Mouse (Mus musculus) lung, adult 2 months (tissue): Measurements from ENCODE around the gene Iqschfp. TPM values are rescaled to one million over a fixed set of nuclear protein-coding genes. Genes with fewer than 3 reads are reported as not detected.

Experiments used
- DNase-seq: peaks from one replicate; pipeline ENCODE4 v3.0.0; 2022
- H3K4me1 ChIP-seq: fragments of 200-500 bp; 2 replicates; pipeline ENCODE4 v1.6.1; 2011; ENCODE audit warnings: low read length; ENCODE audit not compliant: control insufficient read depth, insufficient read depth
- H3K4me3 ChIP-seq: fragments of 200-500 bp; replicated peaks from 2 replicates; pipeline ENCODE3; 2011; ENCODE audit warnings: low read depth, mild to moderate bottlenecking, control low read depth, low read length; ENCODE audit errors: extremely low read depth
- CTCF ChIP-seq: fragments of 200-500 bp; IDR thresholded peaks from 2 replicates; pipeline ENCODE4 v1.5.1; 2011; ENCODE audit warnings: mild to moderate bottlenecking, low read length, control low read depth; ENCODE audit not compliant: insufficient read depth
- POLR2A ChIP-seq: fragments of 200-500 bp; IDR thresholded peaks from 2 replicates; pipeline ENCODE4 v1.6.1; 2011; ENCODE audit warnings: low read depth, mild to moderate bottlenecking, control low read depth, low read length, borderline replicate concordance; ENCODE audit errors: extremely low read depth
- whole genome bisulfite sequencing: fragments of 180-500 bp; shearing (Covaris S2); methylation state at CpG from one replicate; pipeline ENCODE4 v1.1.7; 2018; 5-methylcytosine and 5-hydroxymethylcytosine counted together
- polyA plus RNA-seq: library from polyadenylated mRNA; depleted of rRNA; stranded (reverse); fragments of >200 nt; gene quantifications from 2 replicates; pipeline ENCODE4 v1.2.3, GENCODE M21; 2012

The Iqschfp gene
- polyA plus RNA-seq, 1 experiment = not detected

DNA sequence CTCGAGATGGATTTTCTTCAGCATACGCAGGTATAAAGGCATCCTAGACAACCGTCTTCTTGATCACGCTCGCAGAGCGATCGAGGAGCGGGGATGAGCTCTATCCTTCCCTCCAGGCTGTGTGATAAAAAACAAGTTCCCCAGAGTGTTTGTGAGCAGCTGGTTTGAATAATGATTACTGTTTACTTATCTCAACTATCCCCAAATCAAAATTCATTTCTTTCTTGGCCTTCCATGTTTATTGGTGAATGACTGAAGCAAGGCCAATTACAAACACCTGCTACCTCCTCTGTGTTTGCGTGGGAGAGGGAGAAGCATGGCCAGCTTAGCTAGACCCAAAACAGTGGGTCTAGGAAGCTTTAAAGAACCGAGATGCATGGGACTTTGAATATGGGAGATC is 712.9 kb downstream of the Iqschfp start:
- WGBS = 90% methylated on average over 10 of the region's 10 CpGs
- Histone ChIP-seq H3K4me3 (no peak overlapping the region), H3K4me1 (peaks cover 2% of the 10 kb centered on the region)
- no peak for DNase-seq
- TF ChIP-seq POLR2A = no peak
- TF ChIP-seq CTCF = no peak

DNA sequence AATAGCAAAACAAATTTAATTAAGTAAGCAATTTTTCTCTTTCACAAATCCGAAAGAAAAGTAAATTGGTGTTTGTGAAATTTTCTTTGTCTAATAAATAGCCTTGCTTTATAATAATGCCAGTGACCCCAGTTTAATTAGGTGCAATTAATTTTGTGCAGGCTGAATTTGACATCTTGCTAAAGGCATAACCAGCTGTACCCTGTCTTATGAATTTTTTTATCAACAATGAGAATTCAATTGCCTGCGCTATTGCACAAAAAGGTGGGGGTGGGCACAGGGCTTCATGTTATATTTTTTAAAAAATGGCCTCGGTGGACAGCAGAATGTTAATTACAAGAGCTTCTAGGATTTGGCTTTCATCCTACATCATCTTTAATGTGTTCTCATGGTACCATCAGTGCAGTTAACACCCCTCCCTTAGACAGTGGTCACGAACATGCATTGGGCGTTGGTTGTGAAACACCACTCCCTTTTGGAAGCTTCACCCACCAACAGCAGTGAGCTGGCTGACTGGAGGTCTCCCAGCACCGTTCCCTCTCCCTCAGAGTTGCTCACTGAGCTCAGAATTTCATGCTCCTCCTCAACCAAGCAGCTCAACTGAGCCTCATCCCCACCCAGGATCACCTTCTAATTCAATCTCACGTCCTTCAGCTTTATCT is 714.0 kb downstream of the Iqschfp start:
- TF ChIP-seq POLR2A (no peak), CTCF (no peak)
- Histone ChIP-seq H3K4me1 (peaks cover 2% of the 10 kb centered on the region), H3K4me3 (no peak overlapping the region)
- no peak for DNase-seq
- WGBS = 80% methylated on average over 7 of the region's 7 CpGs

DNA sequence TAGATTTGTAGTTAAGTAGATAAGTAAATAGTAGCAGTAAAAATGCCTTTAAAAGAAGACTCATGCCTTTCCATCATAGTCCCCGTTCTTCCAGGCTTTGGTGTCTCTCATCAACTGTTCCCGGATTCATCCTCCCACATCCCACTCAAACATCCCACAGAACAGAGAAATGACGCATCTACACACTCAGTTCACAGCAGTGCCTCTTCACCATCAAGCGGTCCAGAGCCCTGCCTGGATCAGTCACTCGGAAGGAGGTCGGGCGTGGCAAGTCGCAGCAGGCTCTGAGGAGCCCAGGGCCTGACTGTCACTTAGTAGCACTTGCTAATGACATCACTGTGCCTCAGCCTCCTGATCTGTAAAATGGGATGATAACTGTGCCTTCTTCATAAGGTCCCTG is 714.7 kb downstream of the Iqschfp start:
- Histone ChIP-seq H3K4me1 (peaks cover 2% of the 10 kb centered on the region), H3K4me3 (no peak overlapping the region)
- 92% methylated on average over 8 of the region's 8 CpGs for whole genome bisulfite sequencing
- no peak for TF ChIP-seq POLR2A
- no peak for TF ChIP-seq CTCF
- no peak for DNase-seq

DNA sequence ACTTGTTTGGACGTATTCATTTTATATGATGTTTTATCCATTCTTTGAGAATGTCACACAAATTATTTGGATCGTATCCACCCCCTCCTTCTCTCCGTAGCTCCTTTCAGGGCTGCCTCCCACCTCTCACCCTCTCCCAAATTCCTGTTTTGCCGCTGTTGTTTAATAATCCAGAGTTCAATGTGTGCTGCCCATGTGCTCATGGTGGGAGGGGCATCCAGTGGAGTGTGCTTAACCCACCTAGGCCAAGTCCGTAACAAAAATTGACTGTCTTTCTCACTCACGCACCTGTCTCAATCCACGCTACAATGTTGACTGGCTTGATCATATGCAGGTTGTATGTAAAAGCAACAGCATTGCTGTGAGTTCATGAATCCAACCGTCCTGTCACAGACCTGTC is 715.3 kb downstream of the Iqschfp start:
- DNase-seq = no peak
- H3K4me3 ChIP-seq = no peak overlapping the region
- WGBS = 94% methylated on average over 8 of the region's 8 CpGs
- TF ChIP-seq POLR2A (no peak), CTCF (no peak)
- H3K4me1 ChIP-seq = peaks cover 2% of the 10 kb centered on the region

DNA sequence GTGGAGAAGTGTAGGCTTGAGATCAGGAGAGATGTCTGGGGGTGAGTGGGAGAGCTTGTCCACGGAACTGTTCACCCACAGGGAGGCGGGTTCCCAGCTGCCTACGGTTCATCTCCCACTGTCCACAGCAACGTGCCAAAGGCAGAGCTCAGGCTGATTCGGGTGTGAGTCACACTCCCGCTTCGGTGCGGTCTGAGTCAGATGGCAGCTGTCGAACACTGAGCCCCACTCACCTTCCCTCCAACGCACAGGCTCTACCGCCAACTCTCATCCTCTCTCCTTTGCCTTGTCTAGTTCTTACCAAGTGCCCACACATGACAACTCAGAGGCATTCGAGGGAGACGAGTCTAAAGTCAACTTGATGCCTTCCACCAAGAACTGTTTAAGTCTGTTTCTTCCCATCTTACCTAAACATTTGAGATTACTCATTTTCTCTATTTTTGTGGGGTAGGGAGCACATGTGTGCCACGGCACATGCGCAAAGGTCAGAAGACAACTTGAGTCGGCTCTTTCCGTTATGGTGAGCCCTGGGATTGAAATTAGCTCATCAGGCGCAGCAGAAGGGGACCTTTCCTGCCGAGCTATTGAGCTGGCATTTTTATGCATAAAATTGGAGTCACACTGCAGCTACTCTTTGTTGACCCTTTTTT is 716.9 kb downstream of the Iqschfp start:
- WGBS = 74% methylated on average over 19 of the region's 19 CpGs
- peaks cover 2% of the 10 kb centered on the region for H3K4me1 ChIP-seq
- DNase-seq = no peak
- TF ChIP-seq POLR2A (no peak), CTCF (no peak)
- H3K4me3 ChIP-seq = no peak overlapping the region

DNA sequence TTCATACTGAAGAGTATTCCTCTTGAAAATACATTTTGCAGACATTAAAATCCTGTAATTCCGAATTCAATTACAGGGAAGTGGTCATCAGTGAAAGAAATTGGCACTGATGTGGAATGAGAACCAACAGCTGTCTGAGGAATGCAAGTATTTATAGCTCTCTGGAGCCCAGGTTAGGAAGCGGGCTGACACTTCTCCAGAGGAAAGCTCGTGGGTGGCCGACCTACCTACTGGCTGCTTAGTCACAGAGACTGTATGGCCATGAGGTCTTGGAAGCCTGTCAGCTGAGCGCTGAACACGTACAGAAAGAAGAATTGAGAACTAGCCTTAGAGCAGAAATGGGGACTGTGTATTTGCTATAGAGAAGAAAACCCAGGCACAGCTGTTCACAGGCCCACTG is 718.0 kb downstream of the Iqschfp start:
- DNase-seq = no peak
- 46% methylated on average over 6 of the region's 6 CpGs for WGBS
- TF ChIP-seq CTCF (no peak), POLR2A (no peak)

DNA sequence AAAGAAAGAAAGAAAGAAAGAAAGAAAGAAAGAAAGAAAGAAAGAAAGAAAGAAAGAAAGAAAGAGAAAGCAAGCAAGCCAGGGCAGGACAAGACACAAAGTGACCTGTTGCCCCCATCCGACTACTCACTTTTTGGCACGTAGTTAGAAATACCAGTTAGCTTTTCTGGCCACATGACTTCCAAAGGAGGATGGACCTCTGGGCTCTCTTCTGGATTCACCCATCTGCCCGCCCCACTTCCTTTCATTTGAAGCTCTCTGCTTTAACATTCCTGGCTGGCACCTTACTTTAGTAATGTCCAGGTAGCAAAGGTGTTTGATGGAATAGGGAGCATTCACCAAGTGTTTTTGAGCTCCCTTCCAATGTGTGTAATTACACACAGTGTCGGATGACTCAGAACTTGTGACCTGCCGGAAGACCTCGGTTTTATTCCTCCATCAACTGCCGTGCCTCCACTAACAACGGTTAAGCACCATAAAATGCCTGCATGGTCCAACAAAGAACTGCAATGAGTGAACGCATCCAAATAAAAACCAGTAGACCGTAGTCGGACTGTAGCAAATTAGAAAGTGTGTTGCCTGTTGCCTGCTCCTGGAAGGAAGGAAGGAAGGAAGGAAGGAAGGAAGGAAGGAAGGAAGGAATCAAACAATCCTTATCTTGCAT is 718.7 kb downstream of the Iqschfp start:
- DNase-seq = no peak
- Histone ChIP-seq H3K4me3 (no peak overlapping the region), H3K4me1 (peaks cover 2% of the 10 kb centered on the region)
- 85% methylated on average over 11 of the region's 11 CpGs for WGBS
- no peak for TF ChIP-seq POLR2A
- no peak for TF ChIP-seq CTCF

More for the DNA sequence above, 718.0 kb downstream of the Iqschfp start:
- peaks cover 2% of the 10 kb centered on the region for H3K4me1 ChIP-seq
- no peak overlapping the region for H3K4me3 ChIP-seq

DNA sequence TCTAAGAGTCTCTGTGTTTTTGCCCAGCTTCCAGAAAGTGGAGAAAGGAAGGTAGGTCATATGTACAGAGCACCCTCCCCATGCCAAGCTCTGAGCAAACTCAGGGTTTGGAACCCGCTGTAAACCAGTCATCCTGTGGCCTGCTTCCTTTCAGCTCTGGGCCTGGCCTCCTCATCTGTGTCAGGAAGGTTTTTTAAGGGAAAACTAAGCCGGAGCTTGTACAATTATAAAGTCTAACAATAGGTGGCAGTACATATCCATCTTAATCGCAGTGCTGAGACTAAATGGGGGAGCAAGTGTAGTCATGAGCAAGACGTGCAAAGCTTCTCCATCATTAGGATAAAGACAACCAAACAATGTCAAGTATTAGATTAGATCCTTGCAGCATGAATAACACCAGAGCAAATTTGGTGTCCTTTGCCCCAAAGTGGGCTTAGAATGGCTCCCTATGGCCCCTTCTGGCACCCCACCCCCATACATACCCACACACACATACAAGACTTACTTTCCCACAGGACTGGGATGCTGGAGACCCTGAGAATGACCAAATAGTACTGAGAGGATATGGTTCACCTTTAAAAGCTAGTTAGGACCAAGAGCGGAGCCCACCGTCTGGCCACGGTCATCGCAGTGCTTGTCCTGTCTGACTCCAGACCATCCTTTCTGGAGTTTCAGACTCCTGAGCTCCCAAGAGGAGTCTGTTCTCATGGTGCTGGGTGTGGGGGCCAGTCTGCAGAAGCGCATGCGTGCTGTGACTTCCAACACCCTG is 723.2 kb downstream of the Iqschfp start:
- 58% methylated on average over 10 of the region's 10 CpGs for WGBS
- no peak for DNase-seq

DNA sequence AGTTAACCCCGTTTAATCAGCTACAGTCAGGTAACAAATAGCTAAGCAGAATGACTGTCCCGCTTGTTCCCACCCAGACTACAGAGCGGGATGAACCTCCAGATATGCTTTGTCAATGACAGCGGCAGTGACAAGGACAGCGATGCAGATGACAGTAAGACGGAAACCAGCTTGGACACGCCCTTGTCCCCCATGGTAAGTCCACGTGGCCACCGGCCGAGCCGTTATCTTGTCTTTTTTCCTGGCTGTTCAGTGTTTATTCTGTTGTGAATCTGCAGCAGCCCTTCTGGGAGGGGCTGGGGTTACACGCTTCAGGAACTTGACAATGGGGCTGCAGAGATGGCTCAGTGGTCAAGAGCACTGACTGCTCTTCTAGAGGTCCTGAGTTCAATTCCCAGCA is 724.3 kb downstream of the Iqschfp start:
- Histone ChIP-seq H3K4me1 (peaks cover 3% of the 10 kb centered on the region; the same call in 1 of the 2 replicates), H3K4me3 (no peak overlapping the region)
- WGBS = 65% methylated on average over 12 of the region's 12 CpGs
- no peak for DNase-seq
- TF ChIP-seq CTCF = no peak
- TF ChIP-seq POLR2A = no peak

More for the DNA sequence above, 723.2 kb downstream of the Iqschfp start:
- peaks cover 3% of the 10 kb centered on the region; the same call in 1 of the 2 replicates for H3K4me1 ChIP-seq
- no peak overlapping the region for H3K4me3 ChIP-seq
- TF ChIP-seq POLR2A (no peak), CTCF (no peak)
